Mouse (Mus musculus): ENCODE data around the gene Zfp961.

Zfp961 gene

DNA sequence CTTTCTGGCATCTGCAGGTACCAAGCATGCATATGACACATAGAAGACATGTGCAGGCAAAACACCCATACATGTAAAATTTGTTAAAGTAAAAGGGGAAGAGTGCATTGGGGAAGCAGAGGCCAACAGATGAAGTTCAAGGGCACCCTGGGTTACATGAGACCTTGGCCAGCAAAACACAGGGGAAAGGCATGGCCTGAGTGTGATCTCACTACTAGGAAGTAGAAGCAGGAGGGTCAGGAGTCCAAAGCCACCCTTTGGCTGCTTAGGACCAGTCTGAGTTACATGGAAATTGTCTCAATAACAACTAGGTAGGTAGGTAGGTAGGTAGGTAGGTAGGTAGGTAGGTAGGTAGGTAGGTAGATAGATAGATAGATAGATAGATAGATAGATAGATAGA, 9.6 kb downstream of the Zfp961 start:
- in situ Hi-C loops (cut with MboI; ENCODE audit: low sequenced_read_pairs) = no loop called here

DNA sequence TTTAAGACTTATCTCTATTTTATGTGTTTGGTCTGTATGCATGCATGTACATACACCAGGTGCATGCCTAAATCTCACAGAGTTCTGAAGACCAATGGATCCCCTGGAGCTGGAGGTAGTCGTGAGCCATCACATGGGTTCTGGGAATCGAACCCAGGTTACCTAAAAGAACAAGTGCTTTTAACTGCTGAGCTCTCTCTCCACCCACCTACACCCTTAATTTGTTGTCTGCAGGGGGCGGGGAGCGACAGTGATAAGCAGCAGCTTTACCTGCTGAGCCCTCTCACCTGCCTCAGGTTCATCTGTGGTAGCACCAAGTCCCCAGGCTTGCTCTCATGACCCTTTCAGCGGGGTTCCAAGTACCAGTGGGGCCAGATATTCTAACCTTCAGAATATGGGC, 11.0 kb downstream of the Zfp961 start:
- in situ Hi-C loops (cut with MboI; ENCODE audit: low sequenced_read_pairs) = no loop called here

DNA sequence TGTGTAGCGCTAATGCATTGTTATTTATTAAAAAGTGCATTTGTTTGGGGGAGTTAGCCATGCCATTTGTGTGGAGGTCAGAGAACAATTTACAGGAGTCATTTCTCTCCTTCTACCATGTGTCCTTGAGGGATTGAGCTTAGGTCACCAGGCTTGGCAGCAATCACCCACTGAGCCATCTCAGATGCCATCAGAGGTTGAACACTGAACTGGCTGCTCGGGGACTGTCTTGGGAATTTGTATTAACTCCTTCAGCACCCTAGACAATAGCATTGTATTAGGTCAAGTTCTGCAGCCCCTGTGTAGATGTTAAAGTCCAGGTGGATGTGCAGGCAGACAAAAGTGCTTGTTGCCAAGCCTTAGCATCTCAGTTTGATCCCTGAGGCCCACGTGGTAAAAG, 13.2 kb downstream of the Zfp961 start:
- in situ Hi-C loops (cut with MboI; ENCODE audit: low sequenced_read_pairs) = no loop called here

DNA sequence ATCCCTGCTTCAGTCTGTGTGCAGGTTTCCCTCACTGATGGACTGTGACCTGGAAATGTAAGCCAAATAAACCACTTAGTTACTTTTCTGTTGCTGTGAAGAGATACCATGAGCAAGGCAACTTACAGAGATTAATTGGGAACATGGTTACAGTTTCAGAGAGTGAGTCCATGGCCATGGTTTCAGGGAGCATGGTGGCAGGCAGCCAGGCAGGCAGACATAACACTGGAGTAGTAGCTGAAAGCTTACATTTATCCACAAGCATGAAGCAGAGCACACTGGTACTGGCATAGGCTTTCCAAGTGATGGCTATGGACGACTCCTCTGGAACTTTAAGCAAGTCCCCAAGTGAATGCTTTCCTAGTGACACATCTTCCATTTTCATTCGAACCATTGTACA, 14.3 kb downstream of the Zfp961 start:
- in situ Hi-C loops (cut with MboI; ENCODE audit: low sequenced_read_pairs) = no loop called here

DNA sequence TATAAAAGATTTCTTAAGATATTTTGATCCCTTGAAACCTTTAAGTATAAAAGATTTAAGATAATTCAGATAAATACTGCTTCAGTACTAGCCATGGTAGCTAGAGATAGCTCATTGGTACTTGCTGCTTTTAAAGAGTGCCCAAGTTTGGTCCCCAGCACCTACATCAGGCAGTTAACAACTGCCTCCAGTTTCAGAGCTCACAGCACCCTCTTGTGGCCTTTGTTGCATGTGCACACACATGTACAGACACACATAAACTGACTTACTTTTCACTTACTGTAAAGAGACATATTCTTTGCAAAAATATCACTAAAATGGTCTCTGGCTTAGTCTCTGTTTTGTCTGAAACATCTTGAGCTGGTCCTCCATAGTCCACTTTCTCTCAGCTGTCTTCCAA, 15.6 kb downstream of the Zfp961 start:
- in situ Hi-C loops (cut with MboI; ENCODE audit: low sequenced_read_pairs) = no loop called here

DNA sequence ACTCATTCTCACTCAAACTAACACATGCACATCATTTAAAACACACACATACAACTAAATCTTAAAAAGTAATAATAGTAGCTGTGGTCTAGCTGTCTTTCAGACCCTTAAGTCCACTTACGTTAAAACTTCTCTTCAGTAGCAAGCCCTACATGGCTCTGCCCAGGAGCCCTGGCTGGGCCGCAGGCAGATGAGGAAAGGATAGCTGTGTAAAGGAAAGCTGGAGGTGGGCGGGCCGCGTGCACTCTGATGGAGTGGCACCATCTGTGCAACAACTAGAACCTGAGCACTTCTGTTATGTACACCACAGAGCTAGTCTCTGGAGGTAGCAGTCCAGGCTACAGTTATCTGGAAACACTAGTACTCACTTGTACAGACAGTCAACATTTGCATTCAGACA, 16.4 kb downstream of the Zfp961 start:
- in situ Hi-C loops (cut with MboI; ENCODE audit: low sequenced_read_pairs) = no loop called here

DNA sequence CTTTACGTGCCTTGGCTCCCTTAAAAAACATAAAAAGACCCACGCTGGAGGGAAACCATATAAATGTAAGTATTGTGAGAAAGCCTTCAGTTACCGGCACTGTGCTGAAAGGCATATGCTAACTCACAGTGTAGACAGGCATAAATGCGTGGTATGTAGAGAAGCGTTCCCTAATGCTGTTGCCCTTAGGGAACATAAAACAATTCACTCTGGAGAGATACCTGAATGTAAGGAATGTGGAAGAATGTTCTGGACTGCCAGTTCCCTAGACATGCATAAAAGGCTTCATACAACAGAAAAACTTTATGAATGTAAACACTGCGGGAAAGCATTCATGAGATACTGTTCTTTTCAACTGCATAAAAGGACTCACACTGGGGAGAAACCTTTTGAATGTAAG, 17.3 kb downstream of the Zfp961 start:
- in situ Hi-C loops (cut with MboI; ENCODE audit: low sequenced_read_pairs) = no loop called here

DNA sequence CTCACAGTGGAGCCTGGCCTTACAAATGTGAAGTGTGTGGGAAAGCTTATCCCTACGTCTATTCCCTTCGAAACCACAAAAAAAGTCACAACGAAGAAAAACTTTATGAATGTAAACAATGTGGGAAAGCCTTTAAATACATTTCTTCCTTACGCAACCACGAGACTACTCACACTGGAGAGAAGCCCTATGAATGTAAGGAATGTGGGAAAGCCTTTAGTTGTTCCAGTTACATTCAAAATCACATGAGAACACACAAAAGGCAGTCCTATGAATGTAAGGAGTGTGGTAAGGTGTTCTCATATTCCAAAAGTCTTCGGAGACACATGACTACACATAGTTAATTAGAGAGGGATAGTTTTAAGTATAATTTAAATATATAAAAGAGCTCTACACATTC, 17.8 kb downstream of the Zfp961 start:
- in situ Hi-C loops (cut with MboI; ENCODE audit: low sequenced_read_pairs) = no loop called here

DNA sequence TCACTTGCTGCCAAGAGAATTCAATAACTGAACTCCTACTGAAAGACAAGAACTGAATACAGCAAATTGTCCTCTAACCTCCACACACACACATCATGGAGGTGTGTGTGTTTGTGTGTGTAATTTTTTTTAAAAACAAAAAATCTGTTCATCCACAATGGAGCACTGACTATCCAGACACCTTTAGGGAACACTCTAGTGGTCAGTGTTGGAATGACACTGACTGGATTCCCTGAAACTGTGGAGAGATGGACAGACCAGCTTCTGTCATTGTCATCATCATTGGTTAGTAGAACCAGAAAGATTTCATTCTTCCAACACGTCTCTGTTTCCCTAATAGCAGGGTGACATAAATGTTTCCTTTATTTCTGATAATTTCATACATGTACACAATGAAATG, 21.1 kb downstream of the Zfp961 start:
- in situ Hi-C loops (cut with MboI; ENCODE audit: low sequenced_read_pairs) = no loop called here

DNA sequence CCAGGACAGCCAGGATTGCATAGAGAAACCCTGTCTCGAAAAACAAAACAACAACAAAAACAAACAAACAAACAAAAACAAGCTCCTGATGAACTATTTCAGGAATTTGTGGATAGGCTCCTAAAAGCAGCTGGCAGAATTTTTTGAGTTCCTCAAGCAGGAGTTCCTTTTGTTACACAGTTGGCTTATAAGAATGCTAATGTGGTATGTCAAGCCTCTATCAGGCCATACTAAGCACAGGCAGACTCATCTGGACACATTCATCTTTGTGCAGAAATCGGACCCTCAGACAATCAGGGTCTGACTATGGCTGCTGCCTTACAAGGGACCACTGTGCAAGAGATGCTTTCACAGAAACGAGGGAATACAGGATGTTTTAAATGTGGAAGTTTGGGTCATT, 23.4 kb downstream of the Zfp961 start:
- in situ Hi-C loops (cut with MboI; ENCODE audit: low sequenced_read_pairs) = no loop called here

DNA sequence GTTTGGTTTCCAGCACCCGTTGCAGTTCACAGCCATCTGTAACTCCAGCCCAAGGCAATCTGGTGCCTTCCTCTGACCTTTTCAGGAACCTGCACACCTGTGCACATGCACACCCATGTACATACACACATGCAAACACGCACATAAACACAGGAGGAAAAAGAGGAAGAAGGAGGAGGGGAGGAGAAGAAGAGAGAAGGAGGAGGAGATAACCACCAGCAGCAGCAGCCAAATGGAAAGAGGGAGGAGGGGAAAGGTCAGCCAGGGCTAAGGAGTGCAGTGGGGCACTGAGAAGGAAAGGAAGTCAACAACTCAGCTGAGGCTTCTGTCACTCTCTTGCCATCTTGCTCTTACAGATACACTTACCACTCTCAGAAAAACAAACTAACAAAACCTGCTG, 30.2 kb downstream of the Zfp961 start:
- in situ Hi-C loops (cut with MboI; ENCODE audit: low sequenced_read_pairs) = loop anchor here (25.0 kb wide), 1 partner anchor 844 kb away; no protein-coding TSS in a partner anchor

DNA sequence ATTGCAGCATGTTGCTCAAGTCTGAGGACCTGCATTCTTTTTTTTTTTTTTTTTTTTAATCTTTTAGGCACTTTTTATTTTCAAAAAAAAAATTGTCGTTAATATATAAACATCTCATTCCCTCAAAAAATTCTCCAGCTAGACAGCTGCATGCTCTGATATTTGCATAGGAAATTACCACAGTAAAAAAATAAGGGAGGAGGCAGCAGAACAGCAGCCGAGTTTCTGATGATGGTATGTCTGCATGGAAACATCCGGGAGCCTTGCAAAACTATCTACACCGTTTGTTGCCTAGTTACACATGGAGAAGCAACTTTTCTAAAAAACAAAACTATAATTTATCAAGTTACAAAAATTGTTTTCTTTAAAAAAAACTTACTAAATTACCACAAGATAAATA, 30.6 kb downstream of the Zfp961 start:
- in situ Hi-C loops (cut with MboI; ENCODE audit: low sequenced_read_pairs) = loop anchor here (25.0 kb wide), 1 partner anchor 844 kb away; no protein-coding TSS in a partner anchor

DNA sequence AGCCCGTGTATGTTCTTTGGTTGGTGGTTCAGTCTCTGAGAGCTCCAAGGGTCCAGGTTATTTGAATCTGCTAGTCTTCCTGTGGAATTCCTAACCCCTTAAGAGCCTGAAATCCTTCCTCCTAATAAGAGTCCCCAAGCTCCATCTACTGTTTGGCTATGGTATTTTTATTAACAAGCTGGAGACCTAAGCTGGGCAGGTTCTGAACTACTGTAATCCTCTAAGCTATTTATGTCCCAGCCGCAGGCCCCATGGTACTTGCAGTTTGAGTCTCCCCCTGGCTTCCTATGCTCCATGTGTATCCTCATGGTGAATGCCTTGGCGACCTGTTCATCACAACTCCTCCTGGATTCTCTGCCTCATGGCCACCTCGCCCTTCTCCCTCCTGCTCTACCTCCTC, 33.8 kb downstream of the Zfp961 start:
- in situ Hi-C loops (cut with MboI; ENCODE audit: low sequenced_read_pairs) = loop anchor here (25.0 kb wide), 1 partner anchor 847 kb away; no protein-coding TSS in a partner anchor

DNA sequence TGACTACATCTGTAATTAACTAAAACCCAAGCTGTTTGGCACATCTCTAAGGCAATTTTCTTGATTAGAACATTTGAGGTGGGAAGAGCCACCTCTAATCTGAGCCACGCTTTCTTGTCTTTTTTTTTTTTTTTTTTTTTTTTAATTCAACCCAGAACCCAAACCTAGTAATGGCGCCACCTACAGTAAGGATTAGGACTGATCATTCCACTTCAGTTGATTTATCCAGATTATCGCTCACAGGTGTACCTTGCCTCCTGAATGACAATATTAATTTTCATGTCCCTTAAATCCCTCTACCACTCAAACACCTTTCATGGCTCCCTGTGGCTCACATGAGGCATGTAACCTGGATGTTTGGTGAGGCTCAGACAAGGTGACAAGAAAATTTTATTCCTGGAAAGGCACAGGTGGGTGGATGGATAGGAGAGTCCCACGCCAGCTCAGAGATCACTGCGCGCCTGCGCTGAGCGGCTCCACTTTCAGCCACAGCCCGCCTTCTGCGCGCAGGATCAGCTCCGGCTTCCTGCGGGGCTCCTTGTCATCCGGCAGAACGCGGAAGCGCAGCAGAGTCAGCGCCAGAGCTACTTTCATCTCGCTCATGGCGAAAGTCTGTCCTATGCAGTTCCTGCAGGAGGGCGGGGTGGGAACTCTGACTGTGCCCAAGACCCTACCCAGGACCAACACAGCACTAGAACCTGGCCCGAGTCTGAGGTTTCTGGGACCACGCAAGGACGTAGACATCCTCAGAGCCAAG, 37.5 kb downstream of the Zfp961 start:
- in situ Hi-C loops (cut with MboI; ENCODE audit: low sequenced_read_pairs) = loop anchor here (25.0 kb wide), 1 partner anchor 851 kb away; no protein-coding TSS in a partner anchor

DNA sequence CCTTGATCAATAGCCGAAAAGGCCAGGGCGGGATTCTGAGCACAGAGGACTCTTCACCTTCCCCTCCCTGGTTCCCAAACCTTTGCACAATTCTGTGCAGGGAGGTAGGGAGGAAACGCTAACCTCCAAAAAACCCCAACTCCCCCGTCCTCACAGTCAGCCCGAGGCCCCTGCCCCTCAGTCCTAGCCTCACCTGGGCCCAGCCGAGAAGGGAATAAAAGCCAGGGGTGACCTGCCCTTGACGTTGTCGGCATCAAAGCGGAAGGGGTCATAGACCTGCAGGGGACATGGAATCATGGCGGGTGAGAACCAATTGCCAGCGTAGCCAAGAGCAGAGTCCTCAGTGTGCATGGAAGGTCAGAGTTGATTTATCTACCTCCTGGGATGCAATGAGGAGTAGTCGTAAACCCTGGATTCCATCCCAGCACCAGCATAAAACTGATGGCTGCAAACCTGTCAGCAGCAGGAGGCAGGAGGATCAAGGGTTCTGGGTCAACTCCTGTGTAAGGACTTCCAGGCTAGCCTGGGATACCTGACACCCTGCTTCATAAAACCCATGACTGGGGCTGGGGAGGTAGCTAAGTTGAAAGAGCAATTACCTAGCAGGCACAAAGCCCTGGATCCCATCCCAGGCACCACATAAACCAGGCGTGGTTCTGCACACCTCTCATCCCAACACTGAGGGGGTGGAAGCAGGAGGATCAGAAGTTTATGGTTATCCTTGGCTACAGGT, 38.2 kb downstream of the Zfp961 start:
- in situ Hi-C loops (cut with MboI; ENCODE audit: low sequenced_read_pairs) = loop anchor here (25.0 kb wide), 1 partner anchor 852 kb away; no protein-coding TSS in a partner anchor

DNA sequence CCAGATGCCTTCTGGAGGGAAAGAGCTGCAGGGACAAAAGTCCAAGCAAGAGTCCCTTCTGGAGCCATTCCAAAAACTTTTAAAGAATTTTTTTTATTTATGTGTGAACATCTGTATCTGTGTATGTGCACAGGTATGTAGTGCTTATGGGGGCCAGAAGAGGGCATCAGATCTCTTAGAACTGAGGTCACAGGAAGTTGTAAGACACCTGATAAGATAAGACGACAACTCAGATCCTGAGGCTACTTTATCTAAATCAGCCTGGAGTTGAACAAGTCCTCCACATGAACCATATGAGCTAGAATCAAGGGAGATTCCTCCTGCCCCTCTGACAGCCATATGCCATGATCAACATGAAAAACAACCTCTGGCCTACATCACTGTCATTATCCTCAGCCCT, 48.6 kb downstream of the Zfp961 start:
- in situ Hi-C loops (cut with MboI; ENCODE audit: low sequenced_read_pairs) = loop anchor here (25.0 kb wide), 1 partner anchor 862 kb away; no protein-coding TSS in a partner anchor

DNA sequence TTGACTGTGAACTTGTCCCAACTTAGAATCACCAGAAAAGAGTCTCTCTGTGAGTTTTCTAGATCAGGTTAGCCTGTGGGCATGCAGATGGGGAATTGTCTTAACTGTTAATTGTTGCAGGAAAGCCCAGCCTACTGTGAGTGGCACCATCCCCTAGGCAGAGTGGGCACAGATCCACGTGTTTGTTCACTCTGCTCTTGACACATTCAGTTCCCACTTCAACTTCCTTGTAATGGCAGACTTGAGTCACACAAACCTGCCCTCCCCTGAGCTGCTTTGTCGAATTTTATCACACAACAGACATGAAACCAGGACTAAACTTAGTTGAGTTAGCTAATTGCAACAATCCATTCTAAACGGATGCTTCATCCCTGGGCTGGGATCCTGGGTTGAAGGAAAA, 49.4 kb downstream of the Zfp961 start:
- in situ Hi-C loops (cut with MboI; ENCODE audit: low sequenced_read_pairs) = no loop called here

DNA sequence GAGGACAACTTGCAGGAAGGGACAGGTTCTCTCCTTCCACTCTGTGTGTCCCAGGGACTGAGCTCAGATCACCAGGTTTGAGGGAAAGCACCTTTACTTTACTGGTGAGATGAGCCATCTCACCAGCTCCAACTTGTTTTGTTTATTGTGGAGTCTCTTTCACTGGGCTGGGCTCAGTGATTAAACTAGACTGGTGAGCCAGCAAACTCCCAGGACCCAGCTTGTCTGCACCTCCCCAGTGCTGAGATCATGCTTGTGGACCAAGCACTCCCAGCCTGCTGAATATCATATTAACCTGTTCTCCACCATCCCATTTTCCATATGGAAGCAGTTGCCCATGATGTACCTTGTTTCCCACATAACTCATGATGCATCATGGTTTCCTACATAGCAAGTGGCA, 52.1 kb downstream of the Zfp961 start:
- in situ Hi-C loops (cut with MboI; ENCODE audit: low sequenced_read_pairs) = no loop called here

DNA sequence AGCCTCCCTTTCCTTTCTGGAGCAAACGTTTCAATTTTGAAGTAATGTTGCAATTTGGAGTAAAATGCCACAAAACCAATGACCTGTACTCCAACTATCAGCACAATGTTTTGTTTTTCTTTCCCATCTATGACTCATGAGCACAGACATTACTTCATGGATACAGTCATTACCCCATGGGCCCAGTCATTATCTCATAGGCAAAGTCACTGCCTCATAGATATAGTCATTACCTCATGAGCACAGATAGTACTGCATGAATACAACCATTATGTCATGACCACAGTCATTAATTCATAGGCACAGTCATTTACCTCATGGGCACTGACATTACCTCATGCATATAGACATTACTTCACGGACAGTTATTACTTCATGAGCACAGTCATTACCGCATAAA, 55.1 kb downstream of the Zfp961 start:
- in situ Hi-C loops (cut with MboI; ENCODE audit: low sequenced_read_pairs) = no loop called here

DNA sequence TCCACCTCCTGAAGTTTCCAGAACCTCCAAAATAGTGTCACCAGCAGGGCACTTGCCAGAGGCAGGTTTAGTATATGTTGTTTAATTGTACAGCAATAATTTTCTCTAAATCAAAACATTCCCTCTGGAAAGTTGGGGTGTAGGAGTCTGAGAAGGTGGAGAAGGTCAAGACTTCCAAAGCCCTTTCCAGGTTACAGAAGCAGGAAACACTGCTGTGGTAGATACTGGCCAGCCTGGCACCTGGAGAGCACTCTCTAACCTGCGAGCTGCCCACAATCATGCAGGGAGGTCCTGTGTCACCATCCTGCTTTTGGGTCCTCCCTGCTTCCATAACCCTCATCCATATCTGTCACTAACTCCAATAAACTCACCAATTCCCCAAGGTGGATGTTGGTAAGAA, 55.9 kb downstream of the Zfp961 start:
- in situ Hi-C loops (cut with MboI; ENCODE audit: low sequenced_read_pairs) = no loop called here

DNA sequence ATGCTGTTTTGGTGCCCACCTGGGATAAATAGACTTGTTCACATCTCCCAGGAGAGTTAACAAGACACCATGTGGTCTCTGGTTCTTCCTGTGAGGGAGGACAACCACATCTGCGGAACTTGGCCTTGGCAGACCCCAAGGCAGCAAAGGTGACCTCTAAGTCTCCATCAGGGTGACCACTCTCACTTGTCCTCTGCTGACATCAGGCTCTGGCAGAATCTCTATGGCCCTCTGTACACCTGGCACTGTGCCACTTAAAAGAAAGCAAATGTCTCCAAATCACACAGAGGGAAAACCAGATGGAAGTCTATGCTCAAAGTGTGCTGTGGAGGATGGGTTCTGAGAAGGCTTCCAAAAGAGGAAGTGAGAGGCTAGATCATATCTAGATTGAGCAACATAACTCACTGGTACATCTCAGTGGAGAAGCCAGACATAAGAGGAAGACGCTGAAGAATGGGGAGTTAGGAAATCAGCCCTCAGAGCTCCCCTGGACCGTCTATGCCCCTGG, 57.4 kb downstream of the Zfp961 start:
- in situ Hi-C loops (cut with MboI; ENCODE audit: low sequenced_read_pairs) = no loop called here

DNA sequence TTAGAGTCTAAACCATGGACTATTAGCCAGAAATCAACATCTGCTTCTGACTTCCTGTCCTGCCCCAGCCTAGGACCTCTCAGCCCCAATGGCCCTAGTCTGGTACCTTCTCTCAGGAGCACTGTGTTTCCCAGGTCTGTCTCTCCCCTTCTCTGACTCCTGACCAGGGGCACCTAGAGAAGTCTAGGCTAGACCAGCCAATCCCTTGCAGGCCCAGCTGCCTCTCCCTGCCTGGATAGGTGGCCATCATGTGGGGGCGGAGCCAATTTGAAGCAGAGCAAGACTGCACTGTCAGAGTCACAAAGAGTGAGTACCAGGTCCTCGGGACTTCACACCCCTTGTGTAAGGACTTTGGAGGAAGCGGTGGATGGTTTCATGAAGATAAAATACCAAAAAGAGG, 58.6 kb downstream of the Zfp961 start, which contains the start of gene Cyp4f18:
Gene Cyp4f18 (minus strand): TSS at position 154 of the 400 bp plus-strand sequence.
- in situ Hi-C loops (cut with MboI; ENCODE audit: low sequenced_read_pairs) = no loop called here

All from CH12F3 (cell line).